Mouse (Mus musculus): ENCODE results near the gene Fam206a.
A peak's percentile ranks its signal among the peaks of the same experiment; 100 is the strongest.

Fam206a gene

DNA sequence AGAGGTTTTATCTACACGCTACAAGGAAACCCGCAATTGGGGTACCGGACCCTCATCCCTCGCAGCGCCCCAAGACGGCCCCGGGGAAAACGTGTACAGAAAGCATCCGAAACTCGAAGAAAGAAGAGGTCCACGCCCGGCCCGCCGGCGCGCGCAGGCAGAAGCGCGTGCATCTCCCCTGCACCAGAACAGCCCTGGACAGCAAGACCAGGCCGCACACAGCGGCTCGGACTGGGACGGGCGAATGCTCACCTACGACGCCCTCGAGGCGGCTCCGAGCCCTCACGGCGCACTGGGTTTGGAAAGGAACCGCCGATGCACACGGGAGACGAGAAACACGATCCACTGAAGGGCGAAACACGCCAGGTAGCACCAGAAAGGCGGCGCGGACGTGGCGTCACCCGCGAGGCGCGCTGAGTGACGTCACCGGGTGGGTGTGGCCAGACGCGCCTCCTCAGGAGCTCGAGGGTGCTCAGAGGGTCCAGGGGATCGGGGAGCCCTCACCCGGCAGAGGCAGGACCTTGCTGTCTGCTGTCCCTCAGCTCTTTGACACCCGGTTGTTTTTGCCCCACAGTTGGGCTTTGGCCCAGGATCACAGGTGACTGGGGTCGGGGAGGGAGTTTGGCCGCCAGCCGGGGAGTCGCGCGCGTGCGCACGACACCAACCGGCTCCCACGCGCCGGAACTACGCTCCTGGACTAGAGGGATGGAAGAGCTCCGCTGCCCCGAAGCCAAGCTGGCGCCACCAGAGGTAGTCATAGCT lies at the start of gene Fam206a, which contains the start of gene Elp1:
Gene Fam206a (plus strand): TSS at position 439 of the 762 bp plus-strand sequence.
Gene Elp1 (minus strand): TSS at position 425 of the 762 bp plus-strand sequence.
- DNase-seq, result peak; percentile 99 to 100

DNA sequence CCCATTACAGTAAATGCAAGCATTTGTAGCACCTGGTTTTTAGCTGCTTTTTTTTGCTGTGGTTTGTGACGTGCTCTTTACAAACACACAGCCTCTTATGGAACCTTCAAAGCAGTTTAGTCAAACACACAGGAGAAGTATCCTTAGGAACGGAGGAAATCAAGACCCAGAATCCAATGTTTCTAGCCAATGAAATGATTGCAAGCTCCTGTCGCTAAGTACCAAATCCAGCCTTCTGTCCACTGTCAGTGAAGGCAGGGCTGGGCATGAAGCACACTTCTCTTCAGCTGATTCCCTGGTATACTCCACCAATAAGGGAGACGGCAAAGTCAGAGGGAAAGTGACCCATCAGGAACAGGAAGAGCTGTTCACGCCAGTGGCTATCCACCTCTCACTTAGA lies 46.1 kb upstream of the Fam206a start:
- no peak for DNase-seq

DNA sequence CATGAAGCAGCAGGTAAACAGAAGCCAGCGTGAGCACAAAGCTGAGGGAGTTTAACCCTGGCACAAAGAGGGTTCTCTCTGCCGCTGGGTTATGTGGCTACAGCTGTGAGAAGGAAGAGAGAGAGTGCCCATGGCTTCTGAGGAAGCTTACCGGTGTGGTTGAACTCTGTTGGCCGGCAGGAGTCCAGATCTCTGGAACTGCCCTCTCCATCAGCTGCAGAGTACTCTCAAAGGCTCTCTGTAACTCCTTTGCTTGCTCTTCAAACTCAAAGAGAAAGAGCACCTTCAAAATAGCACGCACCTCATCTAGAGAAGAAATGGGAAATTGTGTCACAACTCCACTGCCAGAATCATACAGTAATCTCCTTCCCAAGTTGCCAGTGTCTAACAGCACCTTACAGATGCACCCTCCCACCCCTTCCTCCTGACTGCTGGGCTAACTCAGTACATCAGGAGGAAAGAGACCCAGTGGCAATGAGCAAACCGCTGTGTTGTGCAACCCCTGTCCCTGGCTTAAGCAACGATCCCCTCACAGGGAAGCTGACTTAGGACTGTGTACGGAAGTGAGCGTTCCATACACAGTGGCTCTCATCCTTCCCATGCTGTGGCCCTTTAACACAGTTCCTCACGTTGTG lies 45.1 kb upstream of the Fam206a start:
- DNase-seq, result no peak

DNA sequence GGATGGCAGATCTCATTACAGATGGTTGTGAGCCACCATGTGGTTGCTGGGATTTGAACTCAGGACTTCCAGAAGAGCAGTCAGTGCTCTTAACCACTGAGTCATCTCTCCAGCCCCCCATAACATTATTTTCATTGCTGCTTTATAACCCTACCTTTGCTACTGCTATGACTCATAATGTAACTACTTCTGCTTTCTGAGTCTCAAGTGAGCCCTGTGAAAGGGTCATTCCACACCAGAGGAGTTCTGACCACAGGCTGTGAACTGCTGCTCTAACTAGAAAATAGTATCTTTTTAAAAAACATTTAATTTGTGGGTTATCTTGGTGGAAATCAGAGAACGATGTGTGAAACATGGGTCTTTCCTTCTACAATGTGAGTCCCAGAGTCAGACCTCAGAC lies 44.5 kb upstream of the Fam206a start:
- no peak for DNase-seq

DNA sequence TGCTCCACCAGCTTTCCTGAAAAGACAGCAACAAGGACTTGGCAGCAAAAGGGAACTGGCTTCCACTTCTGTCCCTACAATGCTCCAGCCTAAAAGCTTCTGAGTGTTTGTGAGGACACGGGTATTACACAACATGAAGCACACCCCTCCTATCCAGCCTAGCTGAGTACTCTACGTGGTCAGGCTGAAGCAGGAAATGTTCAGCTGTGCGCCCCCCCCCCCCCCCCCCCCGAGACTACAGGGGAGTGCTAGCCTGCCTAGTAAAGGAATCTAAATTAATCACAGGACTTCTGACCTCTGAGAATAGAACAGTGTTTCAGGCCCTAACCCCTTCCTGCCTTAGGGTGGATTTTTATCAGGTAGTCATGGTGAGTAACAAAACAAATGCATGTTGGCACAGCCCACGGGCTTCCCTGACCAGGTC lies 34.3 kb upstream of the Fam206a start:
- DNase-seq, result no peak

DNA sequence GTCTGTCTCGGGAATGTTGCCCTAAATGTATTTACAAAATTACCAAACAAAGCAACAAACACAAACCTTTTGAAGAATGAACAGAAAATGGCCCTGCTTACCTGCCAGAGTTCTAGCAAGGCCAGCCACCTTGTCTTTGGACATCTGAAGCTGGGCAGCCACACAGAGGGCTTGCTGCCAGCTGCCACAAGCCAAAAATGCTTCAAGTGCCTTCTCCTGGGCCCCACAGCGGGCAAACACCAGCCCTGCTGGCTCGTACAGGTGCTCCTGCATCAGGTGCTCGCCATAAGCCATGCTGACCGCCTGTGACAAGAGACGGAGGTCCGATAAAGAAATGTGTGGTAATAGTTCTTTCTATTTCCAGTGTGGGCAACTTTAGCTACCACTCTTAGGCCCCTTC lies 33.2 kb upstream of the Fam206a start:
- no peak for DNase-seq

DNA sequence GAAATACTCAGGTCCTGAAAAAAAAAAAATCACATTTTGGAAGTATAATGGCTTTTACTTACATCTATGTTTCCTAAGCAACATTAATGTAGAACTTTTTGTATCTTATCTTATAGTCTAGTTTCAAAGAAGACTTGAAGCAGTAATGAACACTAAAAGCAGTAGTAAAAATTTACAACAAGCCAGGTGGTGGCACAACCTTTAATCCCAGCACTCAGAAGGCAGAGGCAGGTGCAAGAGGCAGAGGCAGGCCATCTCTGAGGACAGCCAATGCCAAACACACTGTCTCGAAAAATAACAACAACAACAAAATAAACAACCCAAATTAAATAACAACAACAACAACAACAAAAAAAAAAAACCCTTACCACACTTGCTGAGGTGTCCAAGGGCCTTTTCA lies 31.1 kb upstream of the Fam206a start:
- DNase-seq, result no peak

DNA sequence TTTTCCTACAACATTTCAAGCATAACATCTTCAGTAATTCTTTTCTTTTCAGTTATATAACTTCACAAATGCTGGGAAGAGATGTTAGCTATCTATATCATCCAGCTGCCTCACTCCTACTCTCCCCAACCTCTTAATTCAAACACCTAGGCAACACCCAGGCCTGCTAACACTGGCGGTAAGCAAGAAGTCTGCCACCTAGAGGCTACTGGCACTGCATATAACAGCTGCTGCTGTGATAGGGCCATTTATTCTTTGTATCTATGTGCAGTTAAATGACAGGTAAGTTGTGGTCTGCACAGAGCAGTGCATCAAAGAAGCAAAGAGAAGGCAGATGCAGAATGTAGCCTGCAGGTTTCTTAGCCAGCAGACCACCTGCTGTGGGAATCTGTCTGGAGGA lies 10.8 kb upstream of the Fam206a start:
- DNase-seq, result no peak

DNA sequence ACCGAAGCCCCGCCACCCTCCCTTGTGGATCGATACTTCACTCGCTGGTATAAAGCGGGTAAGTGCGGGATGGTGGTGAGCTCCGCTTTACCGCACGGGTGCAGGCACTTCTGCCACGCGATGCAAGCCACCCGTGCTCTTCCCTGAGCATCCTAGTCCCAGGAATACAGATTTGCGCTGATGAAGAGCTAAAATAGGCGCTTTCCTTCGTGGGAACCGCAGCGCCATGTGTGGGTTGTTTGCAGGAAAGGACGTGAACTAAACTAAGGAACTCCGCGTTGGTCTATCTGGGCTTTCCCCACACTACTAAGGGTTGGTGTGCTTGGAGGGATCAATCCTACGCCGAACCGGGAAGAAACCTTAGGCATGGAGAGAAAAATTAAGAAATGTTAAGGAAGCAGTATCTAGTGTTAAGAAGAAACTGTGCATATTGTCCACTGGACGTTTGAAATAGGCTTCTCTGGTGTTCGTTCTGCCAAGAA lies 565 bp downstream of the Fam206a start:
- DNase-seq, result no peak

DNA sequence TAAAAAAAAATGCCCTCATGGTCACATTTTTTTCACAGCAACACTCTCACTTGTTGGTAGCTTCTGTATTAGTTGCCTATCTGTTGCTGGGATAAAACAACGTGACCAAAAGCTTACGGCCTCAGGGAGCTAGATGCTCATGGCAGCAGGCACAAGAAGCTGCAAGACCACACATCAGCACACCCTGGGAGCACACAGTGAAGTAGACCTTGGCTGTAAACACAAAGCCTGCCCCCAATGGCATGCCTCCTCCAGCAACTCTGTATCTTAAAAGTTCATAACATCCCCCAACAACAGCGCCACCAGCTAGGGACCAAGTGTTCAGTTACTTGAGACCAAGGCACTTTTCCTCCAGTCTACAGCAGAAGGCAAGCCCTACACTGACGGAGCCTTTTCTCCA lies 6.9 kb downstream of the Fam206a start:
- no peak for DNase-seq

DNA sequence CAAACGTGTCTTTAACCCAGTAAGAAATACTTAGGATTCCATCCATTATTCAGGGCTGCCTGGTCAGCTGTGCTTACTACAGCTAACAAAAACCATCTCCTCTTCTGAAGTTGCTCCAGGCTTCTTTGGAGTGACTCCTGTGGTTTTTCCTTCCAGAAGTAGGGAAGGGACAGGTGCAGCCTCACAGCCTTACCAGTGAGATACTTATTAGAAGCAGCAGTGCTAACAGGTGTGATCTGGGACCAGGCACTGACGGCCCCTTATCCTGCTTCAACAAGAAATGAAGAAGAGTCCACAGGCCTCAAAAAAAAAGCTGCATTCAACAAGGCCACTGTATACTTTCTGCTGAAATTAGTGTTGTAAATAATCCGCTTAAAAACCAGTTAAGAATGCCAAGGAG lies 9.5 kb downstream of the Fam206a start:
- DNase-seq, result no peak

DNA sequence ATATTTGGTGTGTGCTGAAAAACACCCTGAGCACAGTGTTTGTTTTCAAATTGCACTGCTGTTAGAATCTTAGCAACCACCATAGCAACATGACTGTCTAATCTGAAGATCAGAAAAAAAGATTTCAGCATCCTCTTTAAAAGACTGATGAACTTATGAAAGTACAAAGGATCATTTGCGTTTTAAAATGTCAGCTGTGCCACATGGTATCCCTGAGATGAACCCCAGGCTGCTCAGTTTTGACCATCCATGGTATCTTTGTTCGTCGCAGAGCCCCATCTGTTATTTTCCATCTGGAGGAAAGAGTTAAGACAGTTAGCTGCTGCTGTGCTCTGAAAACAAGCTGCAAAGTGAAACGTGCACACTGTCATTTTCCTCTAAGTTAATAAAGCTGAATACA lies 10.0 kb downstream of the Fam206a start:
- DNase-seq, result no peak

DNA sequence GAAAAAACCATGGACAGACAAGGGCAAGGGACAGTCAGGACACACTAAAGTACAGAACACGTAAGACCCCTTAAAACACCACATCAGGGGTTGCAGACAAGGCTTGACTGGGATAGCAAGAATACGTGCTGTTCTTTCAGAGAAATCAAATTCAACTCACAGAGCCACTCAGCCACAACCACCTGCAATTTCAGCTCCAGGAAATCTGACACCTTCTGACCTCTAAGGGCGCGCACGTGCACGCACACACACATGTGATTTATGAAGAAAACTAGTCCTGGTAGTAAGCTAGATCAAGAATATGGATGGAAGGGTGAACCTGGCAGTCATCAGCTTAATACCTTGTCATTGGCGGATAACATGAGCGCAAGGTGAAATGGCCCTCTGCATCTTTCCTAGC lies 13.0 kb downstream of the Fam206a start:
- no peak for DNase-seq

DNA sequence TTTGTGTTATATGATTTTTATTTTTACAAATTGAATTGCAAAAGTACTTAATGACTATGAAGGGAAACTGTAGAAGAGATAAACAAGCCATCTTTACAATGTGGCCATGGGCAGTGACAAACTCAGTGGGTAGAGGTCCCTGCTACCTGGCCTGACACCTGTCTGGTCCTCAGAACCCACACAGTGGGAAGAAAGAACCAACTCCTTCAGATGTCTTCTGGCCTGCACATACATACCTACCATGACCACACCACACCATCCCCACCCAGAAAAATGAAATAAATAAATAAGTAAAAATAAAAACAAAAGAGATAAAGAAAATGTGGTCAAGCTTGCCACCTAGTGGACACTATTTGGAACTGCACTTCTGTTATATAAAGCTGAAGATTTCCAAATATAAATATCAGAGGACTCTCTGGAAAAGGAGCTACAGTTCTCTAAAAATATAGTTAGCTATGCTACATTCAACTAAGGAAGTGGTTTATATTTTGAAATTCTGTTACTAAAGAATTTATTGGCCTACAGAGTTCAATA lies 17.9 kb downstream of the Fam206a start:
- DNase-seq, result no peak

DNA sequence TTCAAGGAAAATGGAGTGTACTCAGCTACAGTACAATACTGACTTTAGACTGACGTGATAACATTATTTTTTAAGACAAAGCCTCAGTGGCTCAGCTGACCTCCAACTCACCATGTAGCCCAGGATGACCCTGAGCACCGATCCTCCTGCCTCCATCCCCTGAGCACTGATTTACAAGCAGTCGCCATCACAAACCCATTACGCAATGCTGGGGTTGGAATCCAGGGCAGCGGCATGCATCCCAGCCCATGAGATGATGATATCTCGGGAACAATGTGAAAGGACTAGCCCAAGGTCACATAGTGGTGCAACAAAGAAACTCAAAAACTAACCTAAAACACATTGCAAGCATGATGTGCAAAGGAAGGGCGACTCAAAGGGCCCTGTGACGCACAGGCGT lies 22.1 kb downstream of the Fam206a start:
- no peak for DNase-seq

DNA sequence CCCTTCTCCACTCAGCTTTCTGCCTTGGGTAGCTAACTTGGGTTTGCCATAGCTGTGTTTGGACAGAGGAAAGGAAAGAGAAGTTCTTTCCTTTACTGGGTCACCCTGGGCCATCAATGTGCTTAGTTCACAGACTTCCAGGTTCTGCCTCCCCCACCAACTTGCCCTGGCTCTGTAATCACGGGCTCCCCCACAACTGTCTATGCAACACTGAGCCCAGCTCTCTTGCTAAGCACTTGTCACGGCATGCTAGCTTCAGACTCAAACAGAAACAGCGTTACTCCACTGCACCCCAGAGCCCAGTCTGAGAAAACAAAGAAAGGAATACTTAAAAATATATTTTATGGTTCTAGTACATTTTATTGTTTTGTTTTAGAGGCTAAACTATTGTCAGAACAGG lies 26.8 kb downstream of the Fam206a start:
- no peak for DNase-seq

DNA sequence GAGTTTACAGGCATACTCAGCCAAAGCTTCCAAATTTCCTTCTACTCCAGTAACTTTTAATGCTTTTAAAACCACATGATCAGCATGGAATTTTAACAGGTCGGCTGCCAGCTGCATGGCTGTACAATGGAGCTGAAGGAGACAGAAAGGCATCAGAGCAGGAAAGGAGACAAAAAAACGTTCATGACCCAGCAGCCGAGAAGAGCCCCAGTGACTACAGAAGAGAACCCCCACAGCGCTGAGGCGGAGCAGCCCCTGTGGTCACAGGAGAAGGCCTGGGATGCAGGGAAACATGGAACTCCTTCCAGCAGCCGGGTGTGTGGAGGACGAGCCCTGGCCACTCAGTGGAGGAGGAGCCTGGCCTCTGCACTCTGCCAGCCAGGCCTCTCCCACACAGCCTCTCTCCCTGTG lies 27.4 kb downstream of the Fam206a start:
- DNase-seq, result peak in 1 of 2 experiments; percentile 19

DNA sequence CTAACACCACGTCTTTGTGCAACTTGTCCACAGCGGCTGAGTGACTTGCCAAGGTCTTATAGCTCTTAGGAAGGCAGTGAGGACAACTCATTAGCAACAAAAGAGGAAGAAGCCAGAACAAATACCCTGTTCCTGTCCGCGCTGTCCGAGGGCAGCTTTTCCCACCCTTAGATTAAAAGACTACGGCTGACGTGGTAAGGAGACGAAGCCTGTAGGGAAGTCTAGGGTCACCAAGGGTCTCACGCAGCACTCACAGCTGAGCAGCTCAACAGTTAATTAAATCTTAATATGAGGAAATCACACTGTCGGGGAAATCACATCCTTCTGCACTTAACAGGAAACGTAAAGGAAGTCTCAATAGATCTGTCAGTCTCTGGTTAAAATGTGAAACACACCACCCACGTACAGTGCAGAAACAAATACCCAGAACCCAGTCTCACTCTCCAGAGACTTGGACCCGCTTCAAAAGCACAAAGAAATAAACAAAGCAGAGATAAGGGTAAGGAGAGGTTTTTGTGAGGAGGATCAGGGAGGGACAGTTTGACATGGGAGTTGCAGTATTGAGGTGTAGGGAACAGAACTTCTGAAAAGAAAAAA lies 29.0 kb downstream of the Fam206a start:
- no peak for DNase-seq

DNA sequence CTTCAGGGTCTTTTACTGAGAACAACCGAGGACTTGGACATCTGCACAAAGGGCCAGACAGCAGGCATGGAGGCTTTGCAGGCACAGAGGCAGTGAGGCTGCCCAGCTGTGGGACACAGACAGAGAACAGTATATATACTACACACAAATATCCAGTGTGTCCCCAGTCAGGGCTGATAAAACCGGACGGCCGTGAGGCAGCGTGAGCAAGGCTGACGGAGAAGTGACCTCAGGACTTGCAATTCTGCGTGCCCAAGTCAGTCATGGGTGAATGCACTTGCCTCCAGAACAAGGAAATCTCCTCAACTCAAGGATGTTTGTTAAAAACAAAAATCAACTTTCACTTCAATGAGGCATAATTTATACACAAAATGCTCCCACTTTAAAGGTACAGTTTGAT lies 29.9 kb downstream of the Fam206a start:
- no peak for DNase-seq

DNA sequence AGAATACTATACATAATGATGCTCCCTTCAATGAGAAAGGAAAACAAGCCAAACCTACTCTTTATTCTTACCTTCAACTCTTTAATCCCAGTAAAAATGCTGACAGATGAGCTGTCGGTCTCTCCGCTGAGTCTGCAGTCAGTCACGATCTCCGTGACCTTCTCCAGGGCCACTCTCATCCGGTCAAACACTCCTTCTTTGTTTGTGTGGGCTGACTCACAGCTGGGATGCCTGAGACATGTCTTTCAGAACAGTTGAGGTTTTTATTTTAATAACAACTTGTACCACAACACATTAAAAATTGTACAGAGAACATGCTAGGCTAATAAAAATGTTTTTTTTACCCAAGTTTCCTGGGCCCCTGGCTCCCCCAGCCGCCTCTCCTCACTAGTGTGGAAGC lies 35.5 kb downstream of the Fam206a start:
- no peak for DNase-seq

DNA sequence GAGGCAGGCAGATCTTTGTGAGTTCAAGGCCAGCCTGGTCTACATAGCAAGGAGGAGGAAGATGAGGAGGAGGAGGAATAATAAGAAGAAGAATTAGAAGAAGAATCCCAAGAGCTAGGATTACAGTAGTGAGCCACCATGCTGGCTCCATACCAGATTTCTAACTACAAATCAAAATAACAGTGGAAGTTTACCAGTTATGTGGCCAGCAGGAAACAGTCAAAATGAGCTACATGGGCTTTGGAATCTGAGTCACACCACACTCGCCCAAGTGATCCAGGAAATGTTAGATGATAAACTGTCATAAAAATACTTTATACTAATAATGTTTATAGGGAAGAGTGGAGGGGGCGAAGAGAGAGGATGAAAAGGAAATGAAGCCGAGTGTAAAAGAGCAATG lies 38.2 kb downstream of the Fam206a start:
- DNase-seq, result no peak

DNA sequence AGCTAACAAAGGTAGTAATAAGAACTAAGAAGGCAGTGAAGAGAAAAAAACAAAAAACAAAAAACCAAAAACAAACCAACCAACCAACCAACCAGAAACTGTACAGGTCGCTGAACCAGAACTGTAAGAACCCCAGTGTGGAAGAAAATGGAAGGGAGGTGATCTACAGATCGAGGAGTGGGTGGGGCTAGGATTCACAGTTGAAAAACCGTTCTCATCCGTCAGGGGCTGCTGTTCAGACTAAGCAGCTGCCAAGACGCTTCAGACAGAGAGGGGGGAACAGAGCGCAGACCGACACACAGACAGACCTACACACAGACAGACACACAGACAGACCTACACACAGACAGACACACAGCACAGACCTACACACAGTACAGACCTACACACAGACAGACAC lies 40.4 kb downstream of the Fam206a start:
- DNase-seq, result no peak

DNA sequence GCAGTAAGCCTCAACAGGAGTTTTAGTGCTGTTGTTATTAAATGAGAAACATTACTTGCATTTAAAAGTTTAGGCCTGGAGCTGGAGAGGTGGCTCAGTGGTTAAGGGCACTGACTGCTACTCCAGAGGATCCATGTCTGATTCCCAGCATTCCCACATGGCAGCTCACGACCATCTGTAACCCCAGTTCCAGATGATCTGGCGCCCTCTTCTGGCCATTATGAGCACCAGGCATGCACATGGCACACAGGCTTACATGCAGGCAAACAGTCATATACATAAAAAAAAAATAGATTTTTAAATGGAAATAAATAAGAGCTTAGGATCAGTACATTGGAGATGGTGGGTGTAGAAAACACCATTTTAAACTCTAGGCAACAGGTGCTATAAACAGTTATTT lies 41.8 kb downstream of the Fam206a start:
- DNase-seq, result no peak

DNA sequence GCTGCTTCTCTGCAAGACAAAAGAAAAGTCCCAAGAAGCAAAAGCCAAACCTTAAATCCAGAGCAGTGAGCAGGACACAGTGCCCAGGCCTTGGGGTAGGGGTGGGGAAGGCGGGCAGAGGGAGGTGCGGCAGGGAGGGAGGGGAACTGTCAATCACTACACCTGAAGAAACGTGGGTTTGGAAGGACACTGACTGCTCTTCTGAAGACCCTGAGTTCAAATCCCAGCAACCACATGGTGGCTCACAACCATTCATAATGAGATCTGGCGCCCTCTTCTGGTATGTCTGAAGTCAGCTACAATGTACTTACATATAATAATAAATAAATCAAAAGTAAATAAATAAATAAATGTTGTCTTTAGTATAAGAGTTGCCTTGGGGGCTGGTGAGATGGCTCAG lies 42.8 kb downstream of the Fam206a start:
- DNase-seq, result no peak

Measured in cerebellum, postnatal 25 days (tissue).